In genomic region chr2:164805332-164805718, GRCm38 (mm10) we compare ENCODE assay signal across 8 mouse cellular contexts. TPM values are rescaled to one million over a fixed set of nuclear protein-coding genes. Genes with fewer than 3 reads are reported as not detected.
DNase-seq lines count a peak whose midpoint lies in the region; ATAC-seq and TF ChIP-seq lines count a peak whose summit lies in the region.

No protein-coding gene starts in this region.

- peaks cover 37% of the 10 kb centered on the region for H3K36me3 ChIP-seq in heart, embryonic 10.5 days
- peaks cover 9% of the 10 kb centered on the region; the same call in 1 of the 2 replicates for H3K36me3 ChIP-seq in ES-E14 (ENCODE audit: control insufficient read depth, insufficient read depth, low read length, poor library complexity, severe bottlenecking)

- no peaks in the 10 kb centered on the region for H3K27me3 ChIP-seq in heart, embryonic 10.5 days (ENCODE audit: insufficient read depth, poor library complexity, severe bottlenecking)

- peak overlapping the region; percentile 75 for H3K9ac ChIP-seq in ES-E14 (ENCODE audit: insufficient read depth, low read depth, low read length, poor library complexity, severe bottlenecking)

- H3K9me3 ChIP-seq in heart, embryonic 10.5 days: no peaks in the 10 kb centered on the region
- no peaks in the 10 kb centered on the region for H3K9me3 ChIP-seq in ES-E14 (ENCODE audit: control insufficient read depth, insufficient read depth, low read depth, low read length)

- intact Hi-C loops in heart, postnatal 10 days (cut with DNase I): no loop called here
- intact Hi-C loops in left cerebral cortex, postnatal 10 days (cut with DNase I): no loop called here

- ATAC-seq in hematopoietic stem cell, adult 5-6 weeks (replicated peaks in 1 of 2; ENCODE audit: insufficient read depth in 1 of 2, low FRiP score in 2 of 2, low TSS enrichment in 1 of 2, low read depth in 1 of 2, poor library complexity in 2 of 2, severe bottlenecking in 2 of 2): peak; percentile 35 to 39; a peak in 3 of 4 replicates
- peak; percentile 47 for ATAC-seq in megakaryocyte, adult 5-6 weeks (ENCODE audit: poor library complexity, severe bottlenecking)

- no peak for DNase-seq in heart, embryonic 10.5 days (ENCODE audit: low spot score)
- DNase-seq in heart, postnatal 10 days: no peak
- DNase-seq in ES-E14 (ENCODE audit: low read depth, low spot score) (no peak), MN1 (ENCODE audit: low spot score) (no peak)
- DNase-seq in left cerebral cortex, postnatal 10 days (ENCODE audit: extremely low spot score in 1 of 2, low spot score in 2 of 2): no peak
- DNase-seq in embryo, embryonic 9.5 days (ENCODE audit: extremely low spot score): no peak

- in situ Hi-C loops in ES-E14 (cut with MboI; ENCODE audit: low sequenced_read_pairs in 2 of 2, unreplicated experiment in 2 of 2): no loop called here

- H3K4me3 ChIP-seq in heart, embryonic 10.5 days: peak overlapping the region; percentile 89
- peak overlapping the region; percentile 75 to 78 for H3K4me3 ChIP-seq in ES-E14 (ENCODE audit: insufficient read depth in 1 of 2, low read depth in 1 of 2, low read length in 2 of 2, poor library complexity in 1 of 2, severe bottlenecking in 1 of 2)

- 1% methylated on average over 21 of the region's 21 CpGs for whole genome bisulfite sequencing in heart, embryonic 10.5 days

- peaks cover 22% of the 10 kb centered on the region for H3K4me1 ChIP-seq in heart, embryonic 10.5 days
- H3K4me1 ChIP-seq in ES-E14 (ENCODE audit: control insufficient read depth in 2 of 2, insufficient read depth in 2 of 2, low read length in 2 of 2, poor library complexity in 1 of 2): peaks cover 0 to 11% of the 10 kb centered on the region in 2 experiments; a peak in 2 of 4 replicates

- peak overlapping the region; percentile 94 for H3K27ac ChIP-seq in heart, embryonic 10.5 days
- H3K27ac ChIP-seq in ES-E14 (ENCODE audit: insufficient read depth, low read depth, low read length, poor library complexity, severe bottlenecking): peak overlapping the region; percentile 69

TF ChIP-seq in ES-E14, 5 proteins besides CTCF, POLR2A, EP300 and RAD21:
- TF ChIP-seq HCFC1 (IDR thresholded peaks at IDR 0.05; ENCODE audit: borderline replicate concordance, insufficient read depth, low read length) (no peak), ZC3H11A (IDR thresholded peaks at IDR 0.05; ENCODE audit: borderline replicate concordance, low read depth, low read length) (no peak), ZNF384 (IDR thresholded peaks at IDR 0.05; ENCODE audit: low read depth, low read length) (no peak)
TF ChIP-seq in ES-E14: peak in this region for 0.

RNA-seq across cellular contexts. Expression of gene Zswim3, which starts 0.4 kb away (rescaled TPM):
- polyA plus RNA-seq in heart, embryonic 10.5 days (2016; fragmentation: Nextera tagmentation; extraction: Ambion mirVana): 7.7 and 9.7 TPM in 2 replicates
- 1 to 10 TPM; 2.1 to 2.9 TPM for total RNA-seq in heart, postnatal 10 days (2021)
- 6.4 and 7.0 TPM in 2 replicates for total RNA-seq in ES-E14 (2012; rRNA removed)
- 2.5 and 4.1 TPM in 2 replicates for total RNA-seq in hematopoietic stem cell, adult 5-6 weeks (2017)
- total RNA-seq in megakaryocyte, adult 5-6 weeks (2015): 2.3 and 3.4 TPM in 2 replicates
- total RNA-seq in megakaryocyte, adult 5-6 weeks (2017): 1.7 and 3.4 TPM in 2 replicates
- 1 to 10 TPM; 8.9 to 9.0 TPM for total RNA-seq in left cerebral cortex, postnatal 10 days (2021)

RNA-seq across cellular contexts. Expression of gene Acot8, which starts 0.6 kb away (rescaled TPM):
- polyA plus RNA-seq in heart, embryonic 10.5 days (2016; fragmentation: Nextera tagmentation; extraction: Ambion mirVana): 17.8 and 21.5 TPM in 2 replicates
- total RNA-seq in heart, postnatal 10 days (2021): 10 to 100 TPM; 12.6 to 13.4 TPM
- 46.4 and 54.7 TPM in 2 replicates for total RNA-seq in ES-E14 (2012; rRNA removed)
- 7.5 and 28.1 TPM in 2 replicates for total RNA-seq in hematopoietic stem cell, adult 5-6 weeks (2017)
- 20.4 and 20.8 TPM in 2 replicates for total RNA-seq in megakaryocyte, adult 5-6 weeks (2015)
- total RNA-seq in megakaryocyte, adult 5-6 weeks (2017): 28.8 and 28.9 TPM in 2 replicates
- total RNA-seq in left cerebral cortex, postnatal 10 days (2021): 10 to 100 TPM; 22.1 to 30.0 TPM

RNA-seq across cellular contexts. Expression of gene Zswim1, which starts 17.2 kb away (rescaled TPM):
- 13.7 and 14.3 TPM in 2 replicates for polyA plus RNA-seq in heart, embryonic 10.5 days (2016; fragmentation: Nextera tagmentation; extraction: Ambion mirVana)
- 1 to 10 TPM; 5.2 to 5.3 TPM for total RNA-seq in heart, postnatal 10 days (2021)
- 21.5 and 22.6 TPM in 2 replicates for total RNA-seq in ES-E14 (2012; rRNA removed)
- 1.9 and 2.4 TPM in 2 replicates for total RNA-seq in hematopoietic stem cell, adult 5-6 weeks (2017)
- 5.7 and 6.4 TPM in 2 replicates for total RNA-seq in megakaryocyte, adult 5-6 weeks (2015)
- 2.9 TPM in 2 replicates for total RNA-seq in megakaryocyte, adult 5-6 weeks (2017)
- 10 to 100 TPM; 19.6 to 20.3 TPM for total RNA-seq in left cerebral cortex, postnatal 10 days (2021)

RNA-seq across cellular contexts. Expression of gene Snx21, which starts 19.7 kb away (rescaled TPM):
- polyA plus RNA-seq in heart, embryonic 10.5 days (2016; fragmentation: Nextera tagmentation; extraction: Ambion mirVana): 19.1 and 29.5 TPM in 2 replicates
- total RNA-seq in heart, postnatal 10 days (2021): 10 to 100 TPM; 25.9 to 26.3 TPM
- 5.5 and 7.0 TPM in 2 replicates for total RNA-seq in ES-E14 (2012; rRNA removed)
- 2.0 and 2.2 TPM in 2 replicates for total RNA-seq in hematopoietic stem cell, adult 5-6 weeks (2017)
- 5.2 and 5.5 TPM in 2 replicates for total RNA-seq in megakaryocyte, adult 5-6 weeks (2015)
- total RNA-seq in megakaryocyte, adult 5-6 weeks (2017): 3.2 and 5.0 TPM in 2 replicates
- total RNA-seq in left cerebral cortex, postnatal 10 days (2021): 10 to 100 TPM; 48.1 to 49.2 TPM

RNA-seq across cellular contexts. Expression of gene Spata25, which starts 23.0 kb away (rescaled TPM):
- polyA plus RNA-seq in heart, embryonic 10.5 days (2016; fragmentation: Nextera tagmentation; extraction: Ambion mirVana): 0.38 TPM in 1 of 2 replicates, not detected in the other
- under 1 TPM; 0.55 to 0.69 TPM for total RNA-seq in heart, postnatal 10 days (2021)
- total RNA-seq in ES-E14 (2012; rRNA removed): 0.95 and 1.1 TPM in 2 replicates
- not detected in 2 replicates for total RNA-seq in hematopoietic stem cell, adult 5-6 weeks (2017)
- not detected in 2 replicates for total RNA-seq in megakaryocyte, adult 5-6 weeks (2015)
- total RNA-seq in megakaryocyte, adult 5-6 weeks (2017): not detected in 2 replicates
- total RNA-seq in left cerebral cortex, postnatal 10 days (2021): under 1 TPM in 1 of 2 experiments, not detected in 1; 0.58 TPM
